10 mouse cellular contexts compared by ENCODE assay signal in genomic region chr15:27771581-27771980, GRCm38 (mm10).
DNase-seq lines count a peak whose midpoint lies in the region; ATAC-seq and TF ChIP-seq lines count a peak whose summit lies in the region.
"Had no signal": no experiment of that assay in that cellular context is flagged by ENCODE, and none has a peak within 500 bp of the region (broad histone marks: within the 10 kb centered on the region; RNA-seq: fewer than 3 reads in every experiment).

No protein-coding gene starts in this region.

- 87% methylated on average over 7 of the region's 7 CpGs for WGBS in hindbrain, embryonic 13.5 days
- 92% methylated on average over 7 of the region's 7 CpGs for WGBS in hindbrain, embryonic 11.5 days
- WGBS in bone marrow, adult 2 months, result 80% methylated on average over 7 of the region's 7 CpGs

- TF ChIP-seq POLR2A in bone marrow, adult 2 months (IDR thresholded peaks at IDR 0.05; ENCODE audit: borderline replicate concordance, control insufficient read depth, low read depth, low read length), result no peak

- H3K36me3 ChIP-seq in hindbrain, embryonic 13.5 days, result peaks cover 68% of the 10 kb centered on the region
- H3K36me3 ChIP-seq in hindbrain, embryonic 11.5 days (ENCODE audit: control insufficient read depth, insufficient read depth, low read length), result peaks cover 8% of the 10 kb centered on the region; the same call in 1 of the 2 replicates

- DNase-seq in hindbrain, embryonic 11.5 days (ENCODE audit: low spot score), result no peak
- peak; percentile 81 for DNase-seq in A20 (ENCODE audit: low read depth, low spot score)
- peak; percentile 38 for DNase-seq in heart, postnatal 25 days (ENCODE audit: low spot score)
- DNase-seq in right cerebral cortex, postnatal 36 days (ENCODE audit: low spot score in 2 of 2), result no peak
- no peak for DNase-seq in right cerebral cortex, adult 18-20 months
- no peak for DNase-seq in ovary, postnatal 36 days (ENCODE audit: low spot score)

- intact Hi-C loops in heart, postnatal 25 days (cut with DNase I), result loop anchor here (5.0 kb wide), 1 partner anchor 36 kb away; no protein-coding TSS in a partner anchor

- no peak overlapping the region for H3K9ac ChIP-seq in hindbrain, embryonic 13.5 days
- no peak overlapping the region for H3K9ac ChIP-seq in hindbrain, embryonic 11.5 days (ENCODE audit: low read depth, low read length)
- H3K9ac ChIP-seq: forebrain, embryonic 13.5 days had no signal

- no peak overlapping the region for H3K4me3 ChIP-seq in hindbrain, embryonic 13.5 days
- no peak overlapping the region for H3K4me3 ChIP-seq in hindbrain, embryonic 11.5 days (ENCODE audit: low read depth, low read length)
- no peak overlapping the region for H3K4me3 ChIP-seq in bone marrow, adult 2 months (replicated peaks; ENCODE audit: control insufficient read depth, low read depth, low read length)
- H3K4me3 ChIP-seq: forebrain, embryonic 13.5 days; midbrain, embryonic 10.5 days had no signal

- no peak for ATAC-seq in hindbrain, embryonic 13.5 days (ENCODE audit: low FRiP score)
- ATAC-seq in hindbrain, embryonic 11.5 days (ENCODE audit: low FRiP score), result no peak

- TF ChIP-seq CTCF in bone marrow, adult 2 months (IDR thresholded peaks at IDR 0.05; ENCODE audit: control insufficient read depth, insufficient read depth, low read length), result no peak

- H3K4me2 ChIP-seq in hindbrain, embryonic 13.5 days, result no peak overlapping the region
- H3K4me2 ChIP-seq in hindbrain, embryonic 11.5 days (replicated peaks; ENCODE audit: low read depth, low read length), result no peak overlapping the region

- H3K4me1 ChIP-seq in hindbrain, embryonic 13.5 days (replicated peaks), result peaks cover 35% of the 10 kb centered on the region
- no peaks in the 10 kb centered on the region for H3K4me1 ChIP-seq in hindbrain, embryonic 11.5 days (replicated peaks; ENCODE audit: control insufficient read depth, insufficient read depth, low read length)
- H3K4me1 ChIP-seq in bone marrow, adult 2 months (ENCODE audit: control insufficient read depth, insufficient read depth, low read length), result peaks cover 3% of the 10 kb centered on the region

- no peaks in the 10 kb centered on the region for H3K9me3 ChIP-seq in hindbrain, embryonic 13.5 days
- H3K9me3 ChIP-seq in hindbrain, embryonic 11.5 days (ENCODE audit: control insufficient read depth, low read length), result no peaks in the 10 kb centered on the region
- H3K9me3 ChIP-seq: forebrain, embryonic 13.5 days; midbrain, embryonic 10.5 days had no signal

- peak overlapping the region; percentile 26; the same call in 1 of the 2 replicates for H3K27ac ChIP-seq in hindbrain, embryonic 13.5 days
- no peak overlapping the region for H3K27ac ChIP-seq in hindbrain, embryonic 11.5 days (ENCODE audit: low read depth, low read length)
- H3K27ac ChIP-seq in bone marrow, adult 2 months (ENCODE audit: control insufficient read depth, insufficient read depth, low read depth, low read length, poor library complexity), result peak overlapping the region; percentile 35
- H3K27ac ChIP-seq: midbrain, embryonic 10.5 days had no signal

- no peaks in the 10 kb centered on the region for H3K27me3 ChIP-seq in hindbrain, embryonic 13.5 days
- no peaks in the 10 kb centered on the region for H3K27me3 ChIP-seq in hindbrain, embryonic 11.5 days (ENCODE audit: control insufficient read depth, insufficient read depth, low read length)
- H3K27me3 ChIP-seq: forebrain, embryonic 13.5 days had no signal

Comparison
In these comparisons a context has a peak if more than half of its experiments do, and no peak if none do; other contexts are left out.
1. DNase-seq: peak in A20 (single experiment) and heart, postnatal 25 days (single experiment); none in hindbrain, embryonic 11.5 days (single experiment), right cerebral cortex, postnatal 36 days (0 of 2), right cerebral cortex, adult 18-20 months (single experiment) and ovary, postnatal 36 days (single experiment).